Mouse (Mus musculus) monocyte, adult 2 months (primary cell): ENCODE measurements around the gene Med17.

ENCODE experiments used
- DNase-seq, 2 experiments: peaks; one replicate each; pipeline ENCODE4 v3.0.0; 2022; ENCODE audit warnings: low spot score in 2 of 2, low read depth in 1 of 2

Gene Med17

DNA sequence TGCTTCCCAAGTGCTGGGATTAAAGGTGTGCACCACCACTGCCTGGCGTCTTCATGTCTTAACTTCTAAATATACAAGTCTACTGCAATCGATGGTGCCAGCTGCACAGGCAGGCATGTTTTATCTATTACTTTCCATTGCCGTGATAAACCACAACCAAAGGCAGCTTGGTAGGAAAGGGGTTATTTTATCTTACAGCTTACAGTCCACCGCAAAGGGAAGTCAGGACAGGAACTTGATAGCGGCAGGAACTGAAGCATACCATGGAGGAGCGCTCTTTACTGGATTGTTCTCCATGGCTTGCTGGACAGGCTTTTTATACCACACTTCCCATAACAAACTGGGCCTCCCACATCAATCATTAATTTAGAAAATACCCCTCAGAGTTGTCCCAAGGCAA, 9.5 kb upstream of the Med17 start:
- DNase-seq: no peak

DNA sequence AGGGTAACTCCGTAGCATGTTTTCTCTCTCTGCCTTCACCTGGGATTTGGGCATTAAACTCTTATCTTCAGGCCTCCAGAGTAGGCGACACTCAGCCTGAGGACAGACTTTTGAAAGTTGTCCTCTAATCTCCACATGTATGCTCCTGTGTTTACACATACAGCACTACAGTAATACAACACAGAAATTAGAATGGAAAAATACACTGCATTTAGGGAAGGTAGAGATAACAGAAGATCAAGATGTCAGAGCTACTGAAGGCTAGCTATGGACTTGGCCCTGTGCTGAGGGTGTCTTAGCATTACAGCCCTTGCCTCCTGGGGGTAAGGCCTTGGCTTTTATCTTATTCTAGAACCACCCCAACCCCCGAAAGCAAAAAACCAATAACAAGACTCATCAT, 8.7 kb upstream of the Med17 start:
- no peak for DNase-seq

DNA sequence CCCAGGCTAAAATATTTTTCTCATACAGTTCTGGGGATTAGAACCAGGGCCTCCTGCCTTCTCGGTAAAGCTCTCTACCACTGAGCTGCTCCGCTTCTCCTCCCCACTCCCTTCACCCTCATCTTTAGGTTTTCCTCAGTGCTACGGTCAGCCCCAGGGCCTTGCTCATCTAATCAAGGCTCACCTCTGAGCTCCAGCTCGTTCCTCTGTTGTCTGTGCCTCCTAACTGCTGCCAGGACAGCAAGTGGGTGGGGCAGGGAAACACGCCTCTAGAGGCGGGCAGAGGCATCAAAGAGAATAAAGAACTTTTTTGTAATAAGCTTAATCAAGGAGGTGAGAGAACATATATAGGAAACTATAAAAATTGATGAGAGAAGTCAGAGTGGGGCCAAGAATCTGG, 8.1 kb upstream of the Med17 start:
- DNase-seq: no peak

DNA sequence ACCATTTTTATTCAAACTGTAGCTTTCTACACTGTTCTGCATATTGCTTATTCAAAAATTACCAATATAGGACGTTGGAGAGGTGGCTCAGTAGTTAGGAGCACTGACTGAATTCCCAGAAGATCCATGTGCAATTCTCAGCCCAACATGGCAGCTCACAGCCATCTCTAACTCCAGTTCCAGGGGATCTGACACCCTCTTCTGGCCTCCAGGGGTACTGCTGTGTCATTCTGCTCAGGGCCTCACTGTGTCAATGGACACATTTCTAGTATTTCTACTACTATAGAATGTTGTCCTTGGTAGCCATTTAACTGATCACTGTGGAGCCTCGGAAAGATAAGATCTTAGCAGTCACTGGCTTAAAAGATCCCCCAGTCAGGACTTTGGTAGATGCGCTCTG, 5.7 kb upstream of the Med17 start:
- no peak for DNase-seq

DNA sequence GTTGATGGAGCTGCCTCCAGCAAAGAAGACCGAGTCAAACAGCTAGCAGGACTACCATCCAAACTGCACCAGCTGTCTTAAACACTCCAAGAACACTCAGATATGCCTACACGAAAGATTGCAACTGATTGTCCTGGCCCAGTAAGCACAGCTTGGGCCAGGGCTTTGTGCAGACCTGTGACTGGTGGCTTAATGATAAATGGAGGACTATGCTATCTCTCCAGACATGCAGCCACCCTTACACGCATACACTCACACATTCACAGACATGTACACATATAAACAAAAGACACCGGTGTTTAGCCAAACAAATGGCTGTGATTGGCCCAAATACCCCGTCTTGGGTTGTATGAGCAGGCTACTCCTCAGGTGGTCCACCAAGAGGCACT, 754 bp upstream of the Med17 start:
- no peak for DNase-seq

DNA sequence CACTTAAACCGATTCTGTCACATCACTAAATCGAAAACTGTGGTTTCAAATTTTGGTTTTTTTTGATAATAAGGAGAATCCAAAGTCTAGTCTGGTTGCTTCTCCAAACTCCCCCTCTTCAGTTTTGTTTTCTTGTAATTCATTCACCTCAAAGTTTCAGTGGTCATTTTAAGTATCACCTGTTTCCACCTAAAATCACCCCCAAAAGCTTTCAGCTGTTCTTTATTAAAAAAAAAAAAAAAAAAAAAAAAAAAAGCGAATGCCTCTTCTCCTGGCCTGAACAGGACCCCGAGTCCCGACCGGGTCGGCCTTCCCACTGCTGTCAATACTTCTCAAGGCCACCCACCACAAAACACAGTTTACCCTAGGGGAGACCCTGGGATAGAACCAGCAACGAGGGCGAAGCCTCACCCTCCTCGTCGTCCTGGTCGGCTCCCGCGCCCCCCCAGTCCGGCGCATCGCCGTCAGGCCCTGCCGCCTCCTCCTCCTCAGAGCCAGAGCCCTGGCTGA, 537 bp downstream of the Med17 start:
- no peak for DNase-seq

DNA sequence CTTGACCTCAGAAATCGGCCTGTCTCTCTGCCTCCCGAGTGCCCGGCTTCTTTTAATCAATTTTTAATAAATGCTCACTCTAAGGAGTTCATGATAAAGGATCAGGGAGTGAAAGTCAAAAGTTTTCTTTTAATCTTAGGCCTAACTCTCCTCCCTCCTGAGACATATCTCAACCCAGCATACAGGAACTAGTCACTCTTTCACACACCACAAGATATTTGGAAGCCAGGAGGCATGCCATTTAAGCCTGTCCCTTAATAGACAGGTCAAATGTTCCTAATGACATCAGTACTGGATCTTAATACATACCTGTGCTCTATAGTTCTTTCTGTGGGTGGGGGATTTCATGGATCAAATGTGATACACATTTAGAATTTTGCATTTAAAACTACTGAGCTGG, 1.4 kb downstream of the Med17 start:
- DNase-seq: no peak

DNA sequence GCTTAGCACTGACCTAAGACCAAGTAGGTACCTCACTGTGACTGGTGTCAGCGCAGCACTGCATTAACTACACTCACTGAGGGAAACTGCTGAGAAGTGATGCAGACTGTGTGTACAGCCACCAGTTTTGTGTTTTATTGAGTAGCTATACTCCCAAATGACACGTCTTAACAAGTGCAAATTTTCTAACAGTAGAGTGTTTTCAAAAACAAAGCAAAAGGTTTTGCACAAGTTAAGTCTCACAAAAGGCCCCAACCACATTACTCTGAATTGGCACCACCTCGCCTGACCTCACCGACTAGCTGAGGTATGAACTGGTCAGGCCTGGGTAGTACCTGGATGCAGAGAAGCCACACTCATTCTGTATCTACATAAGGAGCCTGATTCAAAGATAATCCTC, 2.9 kb downstream of the Med17 start:
- no peak for DNase-seq

DNA sequence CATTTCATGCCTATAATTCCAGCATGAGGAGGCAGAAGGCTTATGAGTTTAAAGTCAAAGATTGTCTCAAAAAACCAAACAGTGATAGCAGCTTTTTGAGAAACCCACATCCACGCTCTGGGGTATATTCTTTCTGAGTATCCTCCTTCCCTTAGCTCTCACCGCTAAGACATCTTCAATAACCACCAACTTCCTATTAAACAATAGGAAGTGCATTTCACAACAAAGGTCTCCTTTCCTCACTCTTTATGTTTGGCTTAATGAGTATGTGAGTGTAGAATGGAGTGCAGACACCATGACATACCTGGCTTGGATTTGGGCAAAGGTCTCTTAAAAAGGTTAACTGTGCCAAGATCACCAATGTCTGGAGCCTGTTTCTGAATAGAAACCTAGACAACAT, 5.8 kb downstream of the Med17 start:
- DNase-seq: no peak

DNA sequence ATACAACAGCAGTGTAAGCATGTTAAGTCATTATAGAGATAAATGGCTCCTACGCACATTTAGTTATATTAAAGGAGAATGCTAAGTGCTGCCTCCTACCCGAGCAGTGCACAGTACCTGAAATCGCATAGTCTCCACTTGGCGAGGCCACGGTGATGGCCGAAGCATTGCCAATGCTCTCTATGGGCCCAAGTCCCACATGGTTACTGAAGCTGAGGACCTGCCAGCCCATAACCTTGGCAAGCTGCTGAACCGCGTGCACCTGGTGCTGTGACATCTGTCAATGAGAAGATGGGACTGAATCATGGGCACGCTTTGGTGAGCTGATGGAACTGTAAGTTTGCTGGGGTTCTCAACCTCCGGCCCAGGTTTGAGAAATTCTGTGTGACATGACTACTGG, 16.2 kb downstream of the Med17 start:
- DNase-seq: no peak

DNA sequence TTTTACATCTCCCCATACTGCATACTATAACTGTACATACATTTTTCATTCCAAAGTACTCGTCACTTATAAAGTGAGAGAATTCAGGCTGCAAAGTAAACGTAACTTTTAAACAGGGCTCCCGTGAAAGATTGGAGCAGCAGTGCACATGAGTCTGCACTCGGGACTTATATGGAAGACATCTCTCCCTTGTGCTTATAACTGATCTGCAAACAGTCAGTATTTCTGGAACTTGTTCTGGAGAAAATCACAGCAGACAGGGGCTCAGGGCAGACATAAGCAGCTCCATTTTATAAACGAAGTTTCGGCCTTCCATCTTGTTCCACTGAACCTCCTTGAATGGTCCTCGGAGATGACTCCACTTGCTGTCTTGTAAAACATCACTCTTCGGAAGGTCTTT, 17.8 kb downstream of the Med17 start:
- DNase-seq: no peak

DNA sequence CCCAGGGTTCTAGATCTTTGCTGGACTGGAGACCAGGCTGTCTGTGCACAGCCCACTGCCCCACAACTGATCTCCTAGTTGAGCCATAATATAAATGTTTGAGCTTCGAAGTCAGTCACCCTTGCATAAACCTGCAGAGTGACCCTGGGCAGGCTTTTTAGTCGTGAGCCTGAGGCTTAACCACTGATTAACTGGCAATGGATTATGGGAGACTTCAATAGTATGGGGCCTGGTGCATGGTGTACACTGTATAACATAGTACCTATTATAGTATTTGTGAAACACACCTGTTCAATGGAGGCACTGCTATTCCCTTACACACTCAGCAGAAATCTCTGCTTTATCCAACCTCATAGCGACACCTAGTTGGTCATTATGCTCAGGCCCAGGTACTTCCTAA, 23.5 kb downstream of the Med17 start:
- DNase-seq: no peak

DNA sequence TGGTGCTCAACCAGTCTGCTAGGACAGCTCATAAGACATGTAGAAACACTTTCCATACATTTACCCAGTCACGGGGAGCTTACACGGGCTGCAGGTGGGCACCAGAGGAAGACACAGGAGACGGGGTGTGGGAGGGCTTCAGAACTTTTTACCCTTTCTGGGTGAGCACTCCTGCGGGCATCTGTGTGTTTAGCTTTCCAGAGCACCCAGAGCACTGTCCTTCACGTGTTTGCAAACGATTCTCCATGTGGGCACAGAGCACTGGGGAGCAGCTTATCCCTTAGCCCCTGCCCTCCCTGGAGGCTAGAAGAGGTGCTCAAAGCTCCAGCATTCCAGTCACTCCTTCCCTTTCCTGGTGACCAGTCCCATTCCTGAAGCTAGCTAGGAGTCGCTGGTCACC, 25.2 kb downstream of the Med17 start:
- no peak for DNase-seq

DNA sequence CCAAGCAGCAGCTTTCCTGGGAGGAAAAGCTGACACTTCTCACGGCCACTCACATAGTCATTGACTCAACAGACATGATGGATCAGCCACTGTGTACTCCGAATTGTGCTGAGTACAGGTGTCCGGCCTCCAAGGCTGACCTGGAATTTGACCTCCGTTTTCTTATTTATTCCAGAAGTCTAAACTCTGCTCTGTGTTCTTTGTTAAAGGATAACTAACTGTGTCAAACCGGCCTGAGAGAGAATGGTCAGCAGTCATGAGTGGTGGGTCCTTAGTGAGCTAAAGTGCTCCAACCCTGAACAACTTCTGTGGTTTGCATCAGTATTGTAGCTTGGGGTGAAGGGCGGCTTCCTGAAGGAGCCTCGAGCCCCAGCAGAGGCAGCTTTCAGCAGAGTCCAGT, 27.5 kb downstream of the Med17 start:
- no peak for DNase-seq

DNA sequence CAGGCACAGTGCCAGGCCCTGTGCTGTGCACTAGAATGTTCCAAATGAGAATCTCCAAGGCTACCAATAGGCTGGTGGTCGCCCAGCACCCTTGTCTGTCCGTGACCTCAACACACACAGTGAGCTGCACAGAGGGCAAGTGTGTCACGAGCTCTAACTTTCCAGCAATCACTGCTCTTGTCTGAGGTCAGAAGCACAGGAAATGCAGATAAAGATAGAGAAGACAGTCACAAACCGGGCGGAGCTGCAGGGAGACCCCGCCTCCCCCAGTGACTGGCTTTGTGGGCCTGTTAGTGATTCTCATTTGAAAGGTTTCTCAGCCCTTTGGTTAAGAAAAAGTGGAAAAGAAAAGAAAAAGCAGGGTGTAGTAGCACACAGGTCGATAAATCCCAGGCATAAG, 29.4 kb downstream of the Med17 start:
- no peak for DNase-seq

DNA sequence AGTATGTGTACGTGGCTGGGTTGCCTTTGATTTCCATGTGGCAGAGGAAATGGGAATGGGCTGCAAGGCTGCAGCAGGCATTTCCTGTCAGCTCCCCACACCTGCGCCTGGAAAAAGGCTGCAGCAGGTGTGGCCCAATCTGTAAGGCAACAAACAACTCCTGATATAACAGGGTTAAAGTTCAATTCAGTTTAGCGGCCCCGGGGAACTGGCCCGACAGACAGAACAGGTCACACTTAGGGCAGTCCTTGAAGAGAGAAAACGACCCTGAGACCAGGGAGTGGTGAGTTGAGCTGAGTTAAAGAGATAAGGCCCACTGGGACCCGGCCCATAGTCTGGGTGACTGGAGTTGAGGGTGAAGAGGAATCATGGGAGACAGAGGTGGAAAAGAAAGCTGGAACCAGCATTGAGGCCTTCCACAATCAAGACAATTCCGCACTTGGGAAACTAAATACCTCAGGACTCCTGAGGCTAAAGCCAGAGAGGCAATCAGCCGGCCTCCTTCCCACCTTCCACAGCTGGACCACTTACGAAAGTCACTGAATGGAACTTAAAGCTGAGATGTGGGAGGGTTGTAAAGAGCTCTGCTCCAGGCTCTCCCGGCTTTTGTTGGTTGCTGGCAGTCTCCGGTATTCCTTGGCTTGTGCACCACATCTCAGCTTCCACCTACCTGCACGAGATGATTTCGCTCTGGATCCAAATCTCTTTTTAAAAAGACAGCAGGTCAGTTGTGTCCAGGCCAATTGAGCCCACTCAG, 34.2 kb downstream of the Med17 start:
- DNase-seq: no peak

DNA sequence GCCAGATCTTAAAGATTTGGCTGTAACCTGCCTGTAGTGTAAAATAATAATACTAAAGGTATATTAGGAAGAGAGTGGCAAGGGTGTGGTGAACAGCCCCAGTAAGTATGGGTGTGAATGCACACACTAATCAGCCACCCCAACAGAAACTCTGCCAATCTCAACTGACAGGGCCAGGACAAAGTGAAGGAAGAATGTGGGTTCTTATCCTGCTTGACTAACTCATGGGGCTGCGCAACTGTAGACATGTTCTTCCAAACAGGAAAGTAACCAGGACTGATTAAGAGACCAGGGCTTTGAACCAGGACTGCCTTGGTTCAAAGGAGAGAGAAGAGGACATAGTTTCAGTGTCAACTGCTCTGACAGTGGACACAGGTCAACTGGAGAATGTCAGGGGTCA, 37.6 kb downstream of the Med17 start:
- no peak for DNase-seq

DNA sequence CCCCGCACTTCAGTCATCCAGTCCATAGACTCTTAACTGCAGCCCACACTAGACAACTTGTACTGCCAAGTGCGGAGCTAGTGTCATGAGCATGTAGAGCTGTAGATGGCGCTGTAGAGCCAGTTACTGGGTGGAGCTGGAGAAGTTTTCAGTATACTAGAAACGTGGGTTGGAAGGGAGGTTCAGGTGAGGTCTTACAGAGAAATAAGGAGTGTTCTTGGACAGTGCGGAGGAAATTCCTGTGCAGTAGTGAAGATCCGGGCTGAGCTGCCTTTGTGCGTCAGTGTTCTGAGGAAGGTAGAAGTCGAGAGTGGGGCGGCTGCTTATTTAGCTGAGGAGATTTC, 38.2 kb downstream of the Med17 start:
- no peak for DNase-seq

DNA sequence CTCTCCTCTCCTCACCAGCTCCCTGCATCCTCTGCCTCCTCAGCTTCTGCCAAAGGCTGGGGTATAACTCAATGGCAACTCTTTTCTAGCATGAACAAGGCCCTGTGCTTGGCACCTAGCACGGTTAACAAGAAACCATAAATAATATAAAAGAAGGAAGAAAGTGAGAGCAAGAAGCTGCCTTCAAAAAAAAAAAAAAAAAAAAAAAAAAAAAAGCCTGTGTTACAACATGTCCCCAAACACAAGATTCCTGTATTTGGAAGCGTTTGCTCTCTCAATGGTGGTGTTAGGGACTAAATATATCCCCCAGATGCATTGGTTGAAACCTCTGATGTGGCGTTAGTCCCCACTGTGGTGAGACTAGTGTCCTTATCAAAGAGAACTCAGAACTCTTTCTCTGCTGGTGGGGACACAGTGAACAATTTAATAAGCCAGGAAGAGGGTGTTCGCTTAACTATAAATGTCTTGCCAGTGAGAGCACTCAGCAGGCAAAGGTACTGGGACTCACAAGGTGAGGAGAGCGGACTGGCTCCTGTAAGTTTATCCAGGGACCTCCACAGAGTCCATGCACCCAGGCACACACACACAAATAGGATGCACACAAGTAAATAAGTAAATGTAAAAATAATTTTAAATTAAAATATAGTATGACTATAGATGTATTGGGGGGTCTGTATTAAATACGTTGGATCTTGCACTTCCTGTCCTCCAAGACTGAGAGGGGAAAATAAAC, 38.7 kb downstream of the Med17 start:
- DNase-seq: no peak

DNA sequence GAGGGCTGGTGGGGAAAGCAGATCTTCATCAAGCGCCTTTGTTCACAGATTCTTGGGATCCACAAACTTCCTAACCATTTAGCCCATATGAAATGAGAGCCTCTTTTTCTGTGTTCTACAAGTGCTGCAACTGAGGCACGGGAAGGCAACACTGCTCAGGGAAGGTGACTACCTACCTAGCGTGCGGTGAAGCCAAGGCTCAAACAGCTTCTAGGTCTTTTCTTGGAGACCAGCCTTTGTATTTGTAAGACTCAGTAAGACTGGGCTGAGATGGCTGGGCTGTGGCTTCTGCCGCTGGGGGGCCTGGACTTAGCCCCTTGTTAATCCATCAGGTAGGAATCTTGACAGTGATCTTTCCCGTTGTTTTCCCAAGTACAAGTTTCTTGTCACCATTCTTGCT, 39.7 kb downstream of the Med17 start:
- no peak for DNase-seq

DNA sequence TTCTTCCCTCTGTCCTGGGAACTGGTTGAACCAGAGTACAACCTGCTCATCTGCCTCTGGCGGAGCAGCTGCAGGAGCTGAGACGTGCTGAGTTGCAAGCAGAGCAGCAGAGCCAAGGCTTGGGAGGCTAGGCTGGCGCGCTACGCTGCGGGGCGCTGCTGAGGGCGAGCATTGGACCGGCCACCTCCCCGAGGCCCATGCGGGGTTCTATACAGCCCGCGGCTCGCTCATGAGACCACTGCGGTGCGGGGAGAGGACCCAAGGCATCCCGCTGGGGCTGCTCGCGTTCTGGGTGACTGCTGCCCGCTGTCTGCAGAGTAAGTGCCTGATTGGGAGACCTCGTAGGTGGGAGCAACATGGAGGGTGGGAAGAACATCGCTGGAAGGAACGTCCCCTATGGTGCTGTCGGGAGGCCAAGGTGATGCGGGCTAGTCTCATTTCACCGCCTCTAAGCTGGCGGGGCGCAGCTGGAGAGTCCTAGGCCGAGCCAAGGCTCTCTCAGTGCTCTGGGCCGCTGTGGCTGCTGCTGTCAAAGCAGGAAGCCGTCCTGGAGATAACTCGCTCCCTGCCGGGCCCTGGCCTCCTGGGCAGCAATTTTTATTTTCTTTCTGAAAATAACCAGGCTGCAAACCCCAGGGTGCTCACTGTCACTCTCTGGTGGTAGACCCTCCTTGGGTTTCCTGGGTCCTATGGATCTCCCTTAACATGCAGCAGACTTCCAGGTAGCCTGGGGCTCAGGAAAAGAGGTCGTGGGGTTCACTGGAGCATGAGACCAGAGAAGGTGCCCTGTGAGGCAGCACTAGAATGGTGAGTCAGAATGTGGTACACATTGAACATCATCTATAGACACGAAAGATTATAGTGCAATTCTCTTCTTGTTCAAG, 40.4 kb downstream of the Med17 start, which contains the start of gene Vstm5:
Gene Vstm5, plus strand, starts transcription at position 4 of the 884 bp plus-strand sequence.
- no peak for DNase-seq
